Mouse (Mus musculus): Measurements from ENCODE around the gene Fignl2.

The Fignl2 gene

DNA sequence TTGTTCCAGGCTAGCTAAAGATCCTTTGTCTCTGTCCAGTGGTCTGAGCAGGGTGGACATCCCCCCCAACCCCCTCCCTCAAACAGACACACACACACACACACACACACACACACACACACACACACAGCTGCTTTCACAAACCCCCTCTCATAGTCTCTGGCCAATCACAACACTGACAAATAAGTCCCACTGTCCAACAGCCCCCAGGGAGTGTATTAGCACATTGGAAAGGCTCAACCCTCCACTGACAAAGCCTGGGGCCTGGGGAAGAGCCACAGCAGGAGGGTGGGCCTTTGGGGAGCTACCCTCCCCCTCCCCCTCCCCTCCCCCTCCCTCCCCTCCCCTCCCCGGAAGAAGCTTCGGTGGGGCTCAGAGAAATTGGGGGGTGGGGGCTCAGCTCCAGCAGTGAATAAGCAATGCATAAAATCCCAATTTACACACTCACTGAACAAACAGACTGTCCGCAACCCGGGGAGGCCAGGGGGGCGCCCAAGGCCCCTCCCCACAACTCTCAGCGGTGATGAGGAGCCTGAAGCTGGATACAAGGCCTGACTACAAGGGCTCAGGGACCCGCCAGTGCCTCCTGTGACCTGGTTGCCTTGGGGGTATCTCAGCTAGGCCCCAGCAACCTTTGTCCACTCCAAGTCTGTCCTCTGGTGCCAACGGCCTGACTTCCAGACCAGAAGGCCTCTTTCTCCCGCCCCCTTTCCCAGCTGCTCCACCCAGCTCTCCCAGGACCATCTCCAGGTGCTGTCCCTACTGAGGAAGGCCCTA, 11.3 kb downstream of the Fignl2 start:
- DNase-seq: no peak

DNA sequence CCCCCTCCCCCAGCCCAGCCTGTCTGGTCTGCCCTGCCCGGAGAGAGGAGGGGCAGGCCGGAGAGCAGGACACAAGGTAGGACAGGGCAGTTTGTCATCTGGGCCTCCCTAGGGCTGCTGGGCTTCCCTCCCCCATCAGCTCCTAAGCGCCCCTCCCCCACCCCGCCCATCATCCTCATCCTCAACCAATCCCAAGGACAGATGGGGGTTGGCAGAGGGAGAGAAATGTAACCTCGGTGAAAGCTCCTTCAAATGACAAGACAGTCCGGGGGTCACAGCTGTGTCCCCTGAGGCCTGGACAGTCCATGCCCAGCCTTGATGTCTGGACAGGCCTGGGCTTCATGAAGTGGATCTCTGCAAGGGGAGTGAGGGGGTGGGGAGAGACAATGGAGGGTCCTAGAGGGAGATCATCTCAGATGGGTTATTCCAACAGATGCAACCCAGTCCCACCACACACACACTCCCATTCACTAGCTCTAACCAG, 12.0 kb downstream of the Fignl2 start:
- DNase-seq: no peak

DNA sequence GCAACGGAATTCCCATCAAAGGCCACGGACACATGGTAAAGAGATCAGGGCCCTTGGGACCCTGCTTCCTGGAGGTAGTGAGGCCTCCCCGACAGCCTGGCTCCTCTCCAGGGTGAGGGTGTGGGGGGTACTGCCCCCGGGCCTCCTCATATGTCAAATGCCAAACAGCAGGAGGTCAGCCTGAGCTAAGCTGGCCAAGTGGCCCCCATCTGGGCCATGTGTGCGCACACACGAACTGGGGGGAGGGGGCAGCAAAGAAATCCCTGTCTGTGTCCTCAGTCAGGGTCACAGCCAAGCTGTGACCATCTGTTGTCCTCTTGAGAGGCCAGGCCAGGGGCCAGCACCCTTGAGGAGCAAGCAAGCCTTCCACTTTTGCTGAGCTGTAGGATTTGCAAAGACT, 13.3 kb downstream of the Fignl2 start:
- DNase-seq: peak in 1 of 2 experiments; percentile 83

DNA sequence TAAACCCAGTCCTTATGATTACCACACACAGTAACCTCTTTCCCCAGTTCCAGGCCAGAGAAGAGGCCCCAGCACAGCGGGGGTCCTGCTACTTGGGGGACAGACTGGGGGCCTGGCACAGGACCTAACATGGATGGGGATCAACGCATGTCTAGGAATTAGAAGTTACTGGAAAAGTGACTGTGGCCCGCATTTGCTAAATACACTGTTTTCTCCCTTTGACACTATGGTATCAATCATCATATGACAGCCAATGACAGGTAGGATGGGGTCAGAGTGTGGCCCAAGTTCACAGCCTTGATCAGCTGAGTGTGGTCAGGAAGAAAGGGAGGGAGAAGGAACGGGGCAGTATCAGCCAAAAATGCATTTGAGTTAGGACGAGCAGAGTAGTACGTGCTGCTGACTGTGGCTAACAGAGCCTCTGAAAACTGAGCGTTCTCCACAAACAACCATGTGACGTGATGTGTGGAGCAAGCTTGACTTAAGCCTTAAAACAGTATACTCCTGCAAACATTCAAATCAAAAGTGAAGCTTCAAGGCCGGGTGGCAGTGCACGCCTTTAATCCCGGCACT, 18.0 kb downstream of the Fignl2 start:
- DNase-seq: no peak

DNA sequence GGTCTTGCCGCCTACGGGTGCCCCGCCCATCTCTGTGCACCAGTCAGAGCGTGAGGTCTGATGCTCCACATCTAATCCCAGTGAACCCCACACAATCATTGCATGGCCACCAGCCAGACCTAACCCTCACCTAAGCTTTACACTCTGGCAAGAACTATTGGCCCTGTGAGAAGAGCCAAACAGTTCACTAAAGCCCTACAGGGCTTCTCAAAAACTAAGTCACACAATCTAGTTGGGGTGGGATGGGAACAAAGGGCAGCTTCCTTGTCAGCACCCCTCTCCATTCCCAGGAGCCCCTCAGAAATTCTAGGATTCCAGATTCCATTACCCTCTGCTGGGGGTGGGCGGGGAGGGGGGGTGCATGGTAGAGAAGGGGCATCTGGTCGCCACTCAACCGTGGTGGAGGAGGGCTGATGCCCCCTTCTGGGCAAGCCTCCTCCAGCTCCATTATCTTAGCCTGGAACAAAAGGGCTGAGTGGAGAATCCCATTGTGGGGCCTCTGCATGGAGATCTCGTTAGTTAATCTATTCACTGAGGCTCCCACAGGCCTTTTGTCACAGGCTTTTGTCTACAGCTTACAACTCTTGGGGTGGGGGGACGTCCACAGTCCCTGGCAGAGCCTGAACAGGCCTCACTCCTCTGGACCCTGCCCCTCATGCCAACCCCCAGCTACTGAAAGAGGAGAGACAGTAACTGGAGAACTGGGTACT, 18.6 kb downstream of the Fignl2 start:
- no peak for DNase-seq

DNA sequence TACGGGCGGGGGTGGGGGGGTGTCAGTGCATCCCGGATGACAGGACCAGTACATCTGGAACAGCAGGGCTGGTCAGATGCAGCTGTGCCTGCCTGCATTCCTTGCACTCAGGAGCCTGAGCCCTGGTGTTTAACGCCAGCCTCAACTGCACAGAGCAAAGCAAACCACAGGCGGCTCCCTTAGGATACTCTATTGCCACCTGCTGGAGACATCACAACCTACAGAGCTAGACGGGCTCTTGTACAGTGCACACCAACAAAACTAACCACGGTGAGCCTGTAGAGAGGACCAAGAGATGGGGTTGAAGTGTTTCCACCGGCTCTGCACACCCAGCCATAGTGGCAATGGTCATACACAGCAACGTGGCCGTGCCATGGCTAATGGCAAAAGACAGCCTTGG, 22.1 kb downstream of the Fignl2 start:
- DNase-seq: peak in 1 of 2 experiments; percentile 70

DNA sequence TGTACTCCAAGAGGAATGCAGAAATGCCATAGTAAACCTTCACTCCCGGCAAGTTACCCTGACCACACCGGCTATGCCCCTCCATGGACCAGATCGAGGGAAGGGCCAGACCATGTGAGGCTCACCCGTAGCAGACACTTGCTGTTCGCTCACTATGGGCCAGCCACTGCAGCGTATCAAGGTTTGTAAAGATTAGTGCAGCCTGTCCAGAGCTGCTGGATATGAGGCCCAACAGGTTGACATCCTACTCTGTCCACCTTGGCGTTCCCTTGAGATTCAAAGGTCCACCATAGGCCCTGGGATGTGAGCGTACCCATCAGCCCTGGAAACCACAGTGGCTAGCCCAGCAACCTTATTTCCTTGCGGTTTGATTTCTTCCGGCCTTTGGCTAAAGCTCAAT, 23.8 kb downstream of the Fignl2 start:
- DNase-seq: no peak

DNA sequence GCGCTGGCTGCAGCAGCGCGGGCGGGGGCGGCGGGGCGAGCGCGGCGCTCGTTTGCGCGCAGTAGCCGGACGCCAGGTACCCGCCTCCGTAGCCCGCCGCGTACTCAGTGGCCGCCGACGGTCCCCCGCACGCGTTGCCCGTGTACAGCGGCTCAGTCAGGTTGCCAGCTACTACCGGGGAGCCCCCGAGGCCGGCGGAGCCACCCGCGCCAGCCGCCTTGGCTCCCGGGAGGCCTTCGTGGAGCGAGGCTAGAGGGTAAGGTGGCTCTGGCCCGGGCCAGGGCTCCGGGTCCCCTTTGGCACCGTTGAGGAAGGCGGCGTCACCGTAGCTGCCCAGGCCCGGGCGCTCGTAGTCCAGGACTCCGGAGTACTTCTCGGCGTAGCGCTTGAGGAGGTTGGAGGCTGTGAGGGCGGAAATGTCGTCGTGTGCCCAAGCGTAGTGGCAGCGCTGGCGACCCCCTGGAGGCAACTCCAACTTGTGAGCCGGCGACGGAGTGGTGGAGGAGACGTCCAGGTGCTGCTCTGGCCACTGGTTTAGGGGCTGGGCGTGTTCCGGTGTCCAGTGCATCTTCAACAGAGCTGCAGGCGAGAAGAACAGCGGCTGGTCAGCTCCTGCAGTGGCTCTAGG, 24.4 kb downstream of the Fignl2 start:
- no peak for DNase-seq

DNA sequence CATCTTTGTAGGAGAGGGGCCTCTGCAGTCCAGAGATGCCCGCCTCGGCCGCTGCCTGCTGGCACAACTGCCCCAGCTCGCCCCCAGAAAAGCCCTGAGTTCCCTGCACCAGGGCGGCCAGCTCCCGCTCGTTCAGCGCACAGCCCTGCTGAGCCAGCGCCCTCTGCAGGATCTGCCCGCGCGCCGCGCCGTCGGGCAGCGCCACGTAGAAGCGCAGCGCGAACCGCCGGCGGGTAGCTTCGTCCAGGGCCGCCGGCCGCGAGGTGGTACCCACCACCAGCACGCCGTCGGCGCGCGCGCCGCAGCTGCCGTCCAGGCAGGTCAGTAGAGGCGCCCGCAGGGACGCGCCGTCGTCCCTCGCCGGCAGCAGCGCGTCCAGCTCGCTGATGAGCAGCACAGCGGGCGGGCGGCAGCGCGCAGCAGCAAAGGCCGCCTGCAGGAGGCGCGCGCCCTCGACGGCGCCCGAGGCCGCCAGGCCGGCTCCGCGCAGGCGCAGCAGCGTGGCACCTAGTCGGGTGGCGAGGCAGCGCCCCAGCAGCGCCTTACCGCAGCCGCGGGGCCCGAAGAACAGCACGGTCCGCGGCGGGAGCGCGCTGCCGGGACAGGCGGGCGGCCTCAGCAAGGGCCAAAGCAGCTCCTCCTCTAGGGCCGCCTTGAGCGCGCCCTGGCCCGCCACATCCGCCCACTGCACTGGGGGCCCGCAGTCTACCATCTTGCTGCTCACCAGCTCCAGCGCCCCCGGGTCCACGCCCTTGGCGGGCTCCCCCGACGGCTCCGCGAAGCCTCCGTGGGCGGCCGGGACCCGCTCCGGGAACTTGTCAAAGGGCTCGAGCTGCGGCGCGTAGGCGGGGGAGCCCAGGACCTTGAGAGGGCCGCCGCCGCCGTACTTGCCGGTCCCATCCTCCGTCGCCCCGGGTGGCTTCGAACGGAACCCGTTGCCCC, 25.5 kb downstream of the Fignl2 start:
- peak; percentile 59 to 72 for DNase-seq

DNA sequence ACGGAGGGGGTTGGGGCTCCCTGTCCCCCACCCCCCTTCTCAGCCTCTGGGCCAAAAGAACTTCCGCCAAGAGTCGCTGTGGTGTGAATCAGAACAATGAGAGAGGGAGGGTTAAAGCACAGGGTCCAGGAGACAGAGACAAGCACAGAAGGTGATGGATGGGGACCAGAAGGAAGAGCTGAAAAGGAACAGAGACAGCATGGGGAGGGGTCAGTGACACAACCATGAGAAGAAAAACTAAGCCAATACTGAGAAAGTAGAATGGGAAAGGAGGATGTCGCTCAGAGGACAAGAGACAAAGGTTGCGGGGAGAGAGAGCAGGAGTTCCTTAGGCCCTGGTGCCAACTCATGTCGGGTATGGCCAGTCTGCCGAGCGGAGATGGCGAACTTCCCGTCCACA, 26.5 kb downstream of the Fignl2 start:
- no peak for DNase-seq

DNA sequence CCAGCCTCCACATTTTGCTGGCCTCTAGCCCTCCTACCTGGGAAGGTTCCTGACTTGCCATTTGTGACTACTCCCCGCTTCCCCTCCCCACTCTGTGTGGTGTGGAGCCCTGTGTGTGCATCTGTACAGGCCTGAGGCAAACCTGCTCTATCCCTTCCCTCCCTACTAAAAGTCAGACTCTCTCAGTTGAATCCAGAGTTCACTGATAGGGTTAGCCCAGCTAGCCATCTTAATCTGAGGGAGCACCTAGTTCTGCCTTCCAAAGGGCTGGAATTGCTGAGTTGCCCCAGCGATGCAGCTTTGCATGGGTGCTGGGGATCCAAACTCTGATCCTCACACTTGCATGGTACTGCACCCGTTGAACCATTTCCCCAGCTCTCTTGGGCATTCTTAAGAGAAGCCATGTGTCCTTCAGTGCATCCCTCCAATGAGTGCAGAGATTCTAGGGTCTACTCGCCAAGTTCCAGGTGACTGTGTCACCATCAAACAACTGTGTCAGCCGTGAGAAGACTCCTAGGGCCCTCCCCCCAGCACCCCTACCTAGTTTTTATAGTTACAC, 29.9 kb downstream of the Fignl2 start:
- no peak for DNase-seq

DNA sequence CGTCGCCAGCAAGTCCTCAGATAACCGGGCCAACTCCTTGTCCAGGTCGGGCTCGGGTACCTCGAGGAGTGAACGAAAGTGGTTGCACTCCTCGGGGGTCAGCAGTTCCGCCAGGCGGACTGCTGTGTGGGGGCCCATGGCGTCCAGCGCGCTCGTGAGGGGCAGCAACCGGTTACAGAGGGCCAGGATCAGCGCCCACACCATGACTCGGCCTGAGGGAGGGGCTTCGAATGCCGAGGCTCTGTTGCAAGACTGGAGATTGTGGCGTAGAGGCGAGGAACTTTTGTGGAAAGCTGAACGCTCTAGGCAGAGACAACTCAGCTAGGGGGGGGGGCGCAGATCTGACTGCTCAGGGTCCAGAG, 31.2 kb downstream of the Fignl2 start, which contains the start of gene Gm47841:
Gene Gm47841 (minus strand): TSS at position 204 of the 362 bp plus-strand sequence.
- peak; percentile 43 to 64 for DNase-seq

DNA sequence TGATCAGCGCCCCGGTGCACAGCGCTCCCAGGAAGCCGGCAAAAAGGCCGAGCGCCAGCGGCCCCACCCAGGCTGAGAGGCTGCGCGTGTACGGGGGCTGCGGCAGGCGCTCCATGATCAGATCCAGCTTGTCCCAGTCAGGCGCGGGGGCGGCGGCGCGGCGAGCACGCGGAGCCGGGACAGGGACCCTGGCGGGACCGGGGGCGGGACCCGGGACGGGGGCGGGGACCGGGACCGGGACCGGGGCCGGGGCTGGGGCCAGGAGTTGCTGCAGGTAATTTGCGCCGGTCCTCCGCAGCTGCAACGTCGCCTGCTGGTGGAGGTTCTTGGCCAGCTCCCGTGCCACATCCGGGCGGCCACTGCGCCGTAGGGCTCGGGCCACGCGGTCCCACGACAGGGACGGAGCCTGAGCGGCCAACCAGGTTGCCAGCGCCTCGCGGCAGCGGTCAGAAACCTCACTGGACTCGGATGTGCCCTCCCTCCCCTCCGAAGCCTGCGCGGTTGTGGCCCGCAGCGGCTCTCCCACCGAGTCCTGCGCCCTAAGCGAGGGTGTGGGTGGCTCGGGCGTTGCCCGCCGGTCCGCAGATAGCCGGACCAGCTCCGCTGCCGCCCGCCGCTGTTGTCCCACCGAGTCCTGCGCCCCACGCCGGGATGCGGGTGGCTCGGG, 31.7 kb downstream of the Fignl2 start:
- peak; percentile 49 to 70 for DNase-seq

DNA sequence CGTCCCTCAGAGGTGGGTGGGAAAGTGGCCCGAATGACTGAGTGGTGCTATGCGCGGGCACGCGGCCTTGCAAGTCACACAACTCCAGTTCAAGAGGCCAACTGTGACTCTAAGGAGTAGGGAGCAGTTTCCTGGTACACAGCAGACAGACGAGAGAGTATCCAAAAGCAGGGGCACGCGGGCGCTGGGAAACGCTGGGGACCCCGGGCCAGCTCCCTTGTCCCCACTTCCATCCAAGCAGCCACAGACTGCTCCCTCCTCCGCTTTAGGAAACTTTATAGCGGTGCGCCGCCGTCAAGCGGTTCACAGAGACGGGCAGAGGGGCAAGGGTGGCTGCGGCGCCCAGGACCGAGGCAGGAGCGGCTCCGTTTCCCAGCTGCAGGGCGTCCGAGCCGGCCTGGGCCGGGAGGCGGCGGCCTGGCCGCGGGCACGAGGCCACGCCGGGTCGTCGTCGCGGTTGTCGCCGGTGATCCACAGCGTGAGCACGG, 32.3 kb downstream of the Fignl2 start:
- DNase-seq: peak in 1 of 2 experiments; percentile 28

DNA sequence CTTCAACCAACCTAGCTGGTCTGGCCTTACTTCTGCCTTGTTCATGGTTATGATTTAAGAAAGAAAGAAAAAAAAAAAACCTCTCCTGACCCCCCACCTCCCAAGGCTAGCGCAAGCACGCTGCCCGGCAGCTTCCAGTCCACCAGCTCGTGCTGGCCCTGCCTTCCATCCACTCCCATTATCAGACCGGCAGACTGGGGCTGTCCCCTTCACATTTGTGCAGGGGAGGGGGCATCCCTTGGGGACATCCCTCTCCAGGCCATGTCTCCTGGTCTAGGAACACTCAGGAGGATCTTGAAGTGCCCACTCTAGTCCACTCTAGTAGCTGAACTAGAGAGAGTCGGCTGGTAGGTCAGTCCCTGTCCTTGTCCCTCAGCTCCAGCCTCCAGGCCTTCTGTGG, 33.8 kb downstream of the Fignl2 start:
- peak in 1 of 2 experiments; percentile 16 for DNase-seq

DNA sequence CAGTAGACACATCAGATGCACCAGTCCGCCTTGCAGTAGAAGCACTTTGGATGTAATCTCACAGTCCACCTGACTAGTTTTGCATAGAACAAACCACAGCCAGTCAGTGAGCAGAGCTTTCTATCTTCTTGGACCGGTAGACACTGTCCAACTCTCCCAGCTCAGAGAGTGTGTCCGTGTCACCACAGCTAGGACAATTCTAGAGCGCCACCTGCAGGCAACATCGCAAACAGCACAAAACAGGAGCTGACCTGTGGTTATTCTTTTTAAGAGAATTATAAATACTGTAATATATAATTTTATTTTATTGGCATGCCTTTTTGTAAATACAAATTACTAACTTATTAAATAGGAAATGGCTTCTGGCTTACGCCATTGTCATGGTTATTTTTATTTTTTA, 35.8 kb downstream of the Fignl2 start:
- peak; percentile 53 to 72 for DNase-seq

DNA sequence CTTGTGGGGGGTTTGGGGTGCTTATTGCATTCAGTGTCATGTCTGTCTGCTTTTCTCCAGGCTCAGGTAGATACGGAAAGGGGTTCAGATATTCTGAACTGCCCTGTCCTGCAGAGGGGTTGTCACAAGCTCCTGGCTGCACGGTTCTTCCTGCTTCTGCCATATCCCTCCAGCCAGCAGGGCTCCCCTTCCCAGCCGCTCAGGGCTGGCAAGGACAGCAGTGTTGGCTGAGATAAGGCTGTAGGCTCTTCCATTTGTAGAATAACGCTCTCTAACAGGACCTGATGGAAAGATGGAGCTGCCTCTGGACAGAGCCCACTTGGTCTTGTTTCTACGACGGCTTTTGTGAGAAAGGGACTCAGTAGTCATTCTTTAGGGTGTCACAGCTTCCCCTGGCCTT, 36.4 kb downstream of the Fignl2 start:
- no peak for DNase-seq

DNA sequence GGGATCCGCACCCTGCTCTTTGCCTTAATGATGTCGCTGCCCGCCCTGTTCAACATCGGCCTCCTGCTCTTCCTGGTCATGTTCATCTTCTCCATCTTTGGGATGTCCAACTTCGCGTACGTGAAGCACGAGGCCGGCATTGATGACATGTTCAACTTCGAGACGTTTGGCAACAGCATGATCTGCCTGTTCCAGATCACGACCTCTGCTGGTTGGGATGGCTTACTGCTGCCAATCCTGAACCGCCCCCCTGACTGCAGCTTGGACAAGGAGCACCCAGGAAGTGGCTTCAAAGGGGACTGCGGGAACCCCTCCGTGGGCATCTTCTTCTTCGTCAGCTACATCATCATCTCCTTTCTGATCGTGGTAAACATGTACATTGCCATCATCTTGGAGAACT, 38.7 kb downstream of the Fignl2 start:
- DNase-seq: peak; percentile 27 to 38

DNA sequence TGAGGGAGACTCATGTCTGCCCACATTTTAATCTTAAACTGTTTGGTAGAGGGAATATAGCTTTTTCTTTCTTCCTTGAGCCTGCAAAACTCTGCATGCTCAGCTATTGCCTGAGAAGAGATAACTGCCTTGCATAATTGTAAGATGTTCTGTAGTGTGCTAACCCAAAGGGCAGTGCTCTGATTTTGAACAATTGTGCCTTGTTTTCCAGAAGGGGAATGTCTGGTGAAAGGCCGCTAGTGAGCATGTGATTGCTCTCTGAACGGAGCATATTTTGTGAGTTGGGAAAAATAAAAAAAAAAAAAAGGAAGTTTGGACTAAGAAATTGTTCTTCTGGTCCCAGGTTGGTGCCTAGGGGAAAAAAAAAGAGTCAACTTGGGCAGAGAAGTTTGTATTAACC, 49.4 kb downstream of the Fignl2 start:
- DNase-seq: no peak

DNA sequence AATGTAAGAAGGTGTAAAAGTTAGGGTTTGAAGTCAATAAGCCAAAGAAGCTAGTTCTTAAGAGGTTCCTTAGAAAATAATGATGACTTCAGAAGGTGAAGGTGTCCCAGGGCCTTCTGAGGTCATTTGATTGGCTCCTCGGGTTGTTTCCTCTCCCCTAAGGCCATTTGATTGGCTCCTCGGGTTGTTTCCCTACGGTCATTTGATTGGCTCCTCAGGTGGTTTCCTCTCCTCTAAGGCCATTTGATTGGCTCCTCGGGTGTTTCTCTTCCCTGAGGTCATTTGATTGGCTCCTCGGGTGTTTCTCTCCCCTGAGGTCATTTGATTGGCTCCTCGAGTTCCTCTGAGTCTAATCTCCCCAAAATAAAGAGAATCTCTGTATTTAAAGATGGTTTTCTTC, 67.0 kb downstream of the Fignl2 start:
- DNase-seq: no peak

DNA sequence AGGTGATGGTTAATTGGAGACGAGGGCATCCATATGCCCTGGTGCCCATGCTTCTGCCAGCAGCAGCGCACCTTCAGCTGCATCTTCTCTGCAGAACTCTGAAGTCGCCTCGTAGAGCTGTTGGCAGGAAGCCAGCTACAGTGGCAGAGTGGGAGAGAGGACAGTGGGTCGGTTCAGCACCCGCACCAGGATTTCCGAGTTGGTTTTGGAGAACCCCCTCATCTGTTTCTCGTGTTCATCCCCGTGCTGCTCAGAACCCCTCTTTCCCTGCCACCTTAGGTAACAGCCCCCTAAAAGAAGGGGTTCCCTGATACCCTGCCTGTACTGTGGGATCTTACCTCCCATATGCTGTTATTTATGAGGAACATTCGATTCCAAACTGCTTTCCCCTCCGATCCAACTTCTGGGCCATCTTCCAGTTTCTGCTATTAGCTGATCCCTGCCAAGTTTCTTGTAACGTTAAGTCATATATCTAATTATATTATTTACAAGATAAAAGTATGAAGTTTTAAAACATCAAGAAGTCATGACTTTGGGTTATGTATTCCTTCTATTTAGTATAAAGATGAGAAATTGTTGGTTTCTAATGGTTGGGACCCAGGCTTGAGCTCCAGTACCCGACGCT, 69.9 kb downstream of the Fignl2 start:
- no peak for DNase-seq

Measured in lung, postnatal 4 days (tissue).